Mouse (Mus musculus) cerebellum, adult 2 months (tissue): Measurements from ENCODE around the gene Pip5k1a.

Experiments used
- CTCF ChIP-seq: fragments of 200-500 bp; IDR thresholded peaks from 2 replicates; pipeline ENCODE4 v1.5.1; 2011; ENCODE audit warnings: low read depth, mild to moderate bottlenecking, control low read depth, low read length, moderate library complexity, borderline replicate concordance; ENCODE audit not compliant: insufficient read depth
- POLR2A ChIP-seq: fragments of 200-500 bp; IDR thresholded peaks from 2 replicates; pipeline ENCODE4 v1.6.1; 2011; ENCODE audit warnings: low read length, control low read depth, borderline replicate concordance; ENCODE audit not compliant: insufficient read depth

- TF ChIP-seq CTCF, result no peak
- TF ChIP-seq POLR2A, result no peak
These were observed 52.1 kb downstream of the Pip5k1a start for GRCm38 (mm10) chr3:95054481-95055260.
